Mouse (Mus musculus) lung, adult 2 months (tissue): ENCODE results near the gene Acvr1b. TPM values are rescaled to one million over a fixed set of nuclear protein-coding genes. Genes with fewer than 3 reads are reported as not detected.

Experiments used
- DNase-seq: peaks from one replicate; pipeline ENCODE4 v3.0.0; 2022
- H3K4me1 ChIP-seq: fragments of 200-500 bp; 2 replicates; pipeline ENCODE4 v1.6.1; 2011; ENCODE audit warnings: low read length; ENCODE audit not compliant: control insufficient read depth, insufficient read depth
- H3K4me3 ChIP-seq: fragments of 200-500 bp; replicated peaks from 2 replicates; pipeline ENCODE3; 2011; ENCODE audit warnings: low read depth, mild to moderate bottlenecking, control low read depth, low read length; ENCODE audit errors: extremely low read depth
- CTCF ChIP-seq: fragments of 200-500 bp; IDR thresholded peaks from 2 replicates; pipeline ENCODE4 v1.5.1; 2011; ENCODE audit warnings: mild to moderate bottlenecking, low read length, control low read depth; ENCODE audit not compliant: insufficient read depth
- POLR2A ChIP-seq: fragments of 200-500 bp; IDR thresholded peaks from 2 replicates; pipeline ENCODE4 v1.6.1; 2011; ENCODE audit warnings: low read depth, mild to moderate bottlenecking, control low read depth, low read length, borderline replicate concordance; ENCODE audit errors: extremely low read depth
- WGBS: fragments of 180-500 bp; shearing (Covaris S2); methylation state at CpG from one replicate; pipeline ENCODE4 v1.1.7; 2018; 5-methylcytosine and 5-hydroxymethylcytosine counted together
- polyA plus RNA-seq: library from polyadenylated mRNA; depleted of rRNA; stranded (reverse); fragments of >200 nt; gene quantifications from 2 replicates; pipeline ENCODE4 v1.2.3, GENCODE M21; 2012

Gene Acvr1b
- polyA plus RNA-seq, 1 experiment: 57.2 TPM

DNA sequence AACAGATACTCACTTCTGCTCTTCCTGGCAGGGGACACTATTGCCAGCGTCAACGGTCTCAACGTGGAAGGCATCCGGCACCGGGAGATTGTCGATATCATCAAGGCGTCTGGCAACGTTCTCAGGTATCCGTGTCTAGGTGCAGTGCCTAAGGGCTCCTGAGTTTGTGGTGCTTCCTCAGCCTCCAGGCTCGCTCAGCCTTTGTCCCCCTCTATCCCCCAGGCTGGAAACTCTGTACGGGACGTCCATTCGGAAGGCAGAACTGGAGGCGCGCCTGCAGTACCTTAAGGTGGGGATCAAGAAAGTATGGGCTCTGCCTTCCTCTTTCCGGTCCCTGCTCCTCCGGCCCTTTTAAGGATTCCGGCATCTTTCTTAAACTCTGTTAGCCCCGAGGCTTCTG is 56.6 kb downstream of the Acvr1b start:
- DNase-seq: peak; percentile 2
- WGBS: 95% methylated on average over 19 of the region's 19 CpGs
- H3K4me3 ChIP-seq: no peak overlapping the region
- TF ChIP-seq CTCF (no peak), POLR2A (no peak)
- peaks cover 32% of the 10 kb centered on the region for H3K4me1 ChIP-seq

DNA sequence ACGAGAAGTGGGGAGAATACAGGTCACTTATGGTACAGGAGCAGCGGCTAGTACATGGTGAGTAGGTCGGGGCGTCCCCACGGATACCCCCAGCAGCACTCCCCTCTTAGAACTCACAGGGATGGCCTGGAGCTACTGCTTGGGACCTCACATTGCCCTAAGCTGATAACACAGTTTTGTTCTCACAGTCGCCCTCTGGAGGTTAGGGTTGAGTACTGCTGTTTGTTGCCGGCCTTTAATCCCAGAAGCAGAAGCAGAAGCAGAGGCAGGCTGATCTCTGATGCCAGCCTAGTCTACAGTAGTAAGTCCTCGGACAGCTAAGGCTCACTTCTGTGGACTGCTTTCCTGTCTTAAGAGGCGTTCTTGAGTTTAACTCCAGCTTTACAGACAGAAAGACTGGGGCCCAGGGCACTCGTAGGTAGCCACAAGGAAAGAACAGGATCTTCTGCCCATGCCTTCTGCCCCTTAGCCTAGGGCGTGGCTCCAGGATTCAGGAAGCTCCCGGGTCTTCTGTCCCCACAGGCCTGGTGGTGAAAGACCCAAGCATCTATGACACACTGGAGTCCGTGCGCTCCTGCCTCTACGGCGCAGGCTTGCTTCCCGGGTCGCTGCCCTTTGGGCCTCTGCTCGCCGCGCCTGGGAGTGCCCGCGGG is 57.3 kb downstream of the Acvr1b start:
- no peak overlapping the region for H3K4me3 ChIP-seq
- WGBS: 81% methylated on average over 23 of the region's 23 CpGs
- H3K4me1 ChIP-seq: peaks cover 34% of the 10 kb centered on the region
- TF ChIP-seq POLR2A (no peak), CTCF (peak; percentile 42; the same call in 1 of the 2 replicates)
- DNase-seq: no peak

GRCm38 (mm10) chr15:101231648-101232180 is 57.8 kb downstream of the Acvr1b start:
- Histone ChIP-seq H3K4me3 (no peak overlapping the region), H3K4me1 (peaks cover 34% of the 10 kb centered on the region)
- 81% methylated on average over 56 of the region's 56 CpGs for WGBS
- no peak for TF ChIP-seq CTCF
- TF ChIP-seq POLR2A: no peak
- no peak for DNase-seq

- H3K4me1 ChIP-seq: peaks cover 29% of the 10 kb centered on the region
- DNase-seq: no peak
- TF ChIP-seq POLR2A (no peak), CTCF (no peak)
- 63% methylated on average over 4 of the region's 4 CpGs for WGBS
- no peak overlapping the region for H3K4me3 ChIP-seq
Observed at GRCm38 (mm10) chr15:101232607-101233006, 58.7 kb downstream of the Acvr1b start.

GRCm38 (mm10) chr15:101233183-101233582 is 59.3 kb downstream of the Acvr1b start:
- no peak for TF ChIP-seq POLR2A
- TF ChIP-seq CTCF: no peak
- WGBS: 51% methylated on average over 3 of the region's 3 CpGs
- no peak overlapping the region for H3K4me3 ChIP-seq
- no peak for DNase-seq
- H3K4me1 ChIP-seq: peaks cover 29% of the 10 kb centered on the region

DNA sequence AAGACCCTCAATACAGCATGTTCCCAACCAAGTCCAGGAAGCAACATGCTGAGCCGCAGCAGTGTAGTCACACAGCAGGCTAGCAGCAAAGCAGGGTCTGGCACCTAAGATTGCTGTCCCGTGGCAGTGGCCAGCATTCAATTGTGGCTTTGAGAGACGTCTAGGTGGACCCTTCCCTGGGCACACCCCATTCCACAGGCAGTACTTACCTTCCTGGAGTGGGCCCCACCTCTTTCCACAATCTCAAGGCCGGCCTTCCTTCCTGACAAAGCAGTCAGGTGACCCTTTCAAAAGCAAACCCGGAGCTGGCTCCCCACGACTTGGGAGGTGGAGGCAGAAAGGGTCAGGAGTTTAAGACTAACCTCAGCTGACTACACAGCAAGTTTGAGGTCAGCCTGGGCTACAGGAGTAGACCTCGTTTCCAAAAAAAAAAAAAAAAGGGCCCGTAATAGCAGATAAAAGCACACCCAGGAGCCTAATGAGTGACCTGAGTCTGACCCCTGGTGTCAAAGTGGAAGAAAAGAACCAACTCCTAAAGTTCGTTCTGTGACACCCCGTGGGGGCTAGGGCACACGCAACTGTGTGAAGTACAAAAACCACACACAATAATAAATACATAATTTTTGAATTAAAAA is 59.9 kb downstream of the Acvr1b start:
- Histone ChIP-seq H3K4me3 (no peak overlapping the region), H3K4me1 (peaks cover 23% of the 10 kb centered on the region)
- DNase-seq: peak; percentile 80
- TF ChIP-seq CTCF (no peak), POLR2A (peak; percentile 67; the same call in 1 of the 2 replicates)
- 22% methylated on average over 11 of the region's 11 CpGs for WGBS

DNA sequence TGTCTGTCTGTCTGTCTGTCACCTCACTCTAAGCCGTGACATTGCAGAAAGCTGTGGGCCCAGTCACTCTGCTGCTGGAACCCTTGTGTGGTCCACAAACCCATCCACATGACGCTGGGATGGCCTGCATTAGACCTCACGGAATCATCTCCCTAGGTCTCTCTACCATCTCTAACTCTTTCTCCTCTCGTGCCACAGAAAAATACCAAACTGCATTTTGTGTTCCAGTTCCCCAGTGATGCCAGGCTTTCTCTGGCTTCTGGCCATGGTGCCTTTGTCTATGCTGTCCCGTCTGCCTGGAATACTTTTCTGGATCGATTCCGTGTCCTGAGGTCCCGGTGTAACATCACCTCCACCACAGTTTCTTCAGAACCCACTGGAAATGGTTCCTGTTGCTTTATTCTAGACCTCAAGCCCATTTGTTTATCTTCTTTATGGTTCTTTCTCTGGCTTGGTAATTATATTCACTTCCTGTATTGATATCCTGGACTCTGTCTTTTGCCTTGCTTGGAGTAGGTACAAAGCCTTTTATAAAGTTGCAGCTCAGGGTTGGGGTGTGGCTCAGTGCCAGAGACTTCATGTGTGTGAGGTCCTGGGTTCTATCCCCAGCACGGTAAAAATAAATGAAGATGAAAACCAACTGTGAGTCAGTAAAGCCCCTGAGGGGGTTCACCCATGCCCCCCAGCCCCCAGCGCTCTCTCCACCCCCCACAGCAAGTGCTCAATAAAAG is 60.9 kb downstream of the Acvr1b start:
- Histone ChIP-seq H3K4me1 (peaks cover 18% of the 10 kb centered on the region), H3K4me3 (no peak overlapping the region)
- no peak for TF ChIP-seq CTCF
- TF ChIP-seq POLR2A: no peak
- no peak for DNase-seq
- 40% methylated on average over 10 of the region's 10 CpGs for WGBS

- 45% methylated on average over 5 of the region's 5 CpGs for WGBS
- no peak for DNase-seq
- TF ChIP-seq CTCF (no peak), POLR2A (no peak)
- Histone ChIP-seq H3K4me3 (no peak overlapping the region), H3K4me1 (peaks cover 18% of the 10 kb centered on the region)
Observed at GRCm38 (mm10) chr15:101235342-101235698, 61.5 kb downstream of the Acvr1b start.

GRCm38 (mm10) chr15:101235728-101236327 is 62.0 kb downstream of the Acvr1b start:
- DNase-seq: no peak
- Histone ChIP-seq H3K4me1 (peaks cover 19% of the 10 kb centered on the region), H3K4me3 (no peak overlapping the region)
- no peak for TF ChIP-seq POLR2A
- TF ChIP-seq CTCF: no peak
- 37% methylated on average over 12 of the region's 12 CpGs for WGBS

DNA sequence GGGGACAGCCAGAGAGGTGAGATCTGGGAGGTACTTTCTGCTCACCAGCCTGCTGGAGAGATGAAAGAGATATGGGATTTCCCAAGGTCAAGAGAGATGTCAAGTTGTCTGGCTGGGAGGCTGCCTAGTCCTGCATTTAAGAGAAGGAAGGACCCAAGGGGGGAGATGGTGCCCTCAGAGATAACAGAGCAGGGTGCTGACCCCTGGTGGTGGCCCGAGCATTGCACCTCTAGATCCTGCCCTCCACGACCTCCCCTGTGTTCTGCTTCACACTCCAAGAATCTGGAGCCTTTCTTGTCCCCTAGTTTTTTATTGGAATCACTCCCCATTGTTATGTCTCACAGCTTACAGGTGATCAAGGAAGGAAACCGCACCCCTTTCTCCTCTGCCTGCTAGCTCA is 63.0 kb downstream of the Acvr1b start:
- WGBS: 7% methylated on average over 3 of the region's 3 CpGs
- TF ChIP-seq CTCF (peak; percentile 88), POLR2A (no peak)
- no peak overlapping the region for H3K4me3 ChIP-seq
- H3K4me1 ChIP-seq: peaks cover 24% of the 10 kb centered on the region
- DNase-seq: peak; percentile 81
